Mouse (Mus musculus) heart, postnatal 0 days (tissue): ENCODE measurements at regions not wholly inside any gene's neighbourhood (a gene's known extent, or its start where the extent isn't known, plus 50 kb on each side); places are given as distances from the start of the nearest gene placed in this dataset.

Experiments used
- CTCF ChIP-seq: IDR thresholded peaks from 2 replicates; pipeline ENCODE4 v1.5.1; 2016; ENCODE audit warnings: antibody characterized with exemption, control low read depth, low read depth
- EP300 ChIP-seq: IDR thresholded peaks from 2 replicates; pipeline ENCODE4 v1.6.1; 2016; ENCODE audit warnings: antibody characterized with exemption, low read depth

GRCm38 (mm10) chr4:150793146-150793545, 60.6 kb upstream of the Errfi1 start:
- TF ChIP-seq CTCF (no peak), EP300 (no peak)
